Mouse (Mus musculus): Measurements from ENCODE around the gene Stim2.
A peak's percentile ranks its signal among the peaks of the same experiment; 100 is the strongest.

Gene Stim2

DNA sequence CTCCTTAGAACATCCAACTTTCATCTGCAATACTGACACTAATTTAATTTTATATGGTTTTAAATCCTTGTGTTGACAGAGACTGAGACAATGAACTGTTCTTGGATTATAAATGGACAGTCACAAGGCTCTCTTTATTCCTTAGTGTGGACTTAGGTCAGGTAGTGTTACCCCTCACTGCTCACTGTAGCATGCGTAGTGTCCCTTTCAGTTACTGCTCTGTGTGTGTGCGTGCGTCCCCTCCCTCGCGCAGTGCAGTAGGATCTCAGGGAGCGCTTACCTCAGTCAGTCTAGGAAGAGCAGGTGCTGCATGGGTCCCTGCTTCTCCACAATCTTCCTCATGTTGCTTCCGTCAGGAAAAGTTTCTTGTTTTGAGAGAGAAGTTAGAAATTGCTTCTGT, 43.7 kb downstream of the Stim2 start:
- no peak for ATAC-seq (ENCODE audit: insufficient number of reproducible peaks, low FRiP score, low TSS enrichment)

DNA sequence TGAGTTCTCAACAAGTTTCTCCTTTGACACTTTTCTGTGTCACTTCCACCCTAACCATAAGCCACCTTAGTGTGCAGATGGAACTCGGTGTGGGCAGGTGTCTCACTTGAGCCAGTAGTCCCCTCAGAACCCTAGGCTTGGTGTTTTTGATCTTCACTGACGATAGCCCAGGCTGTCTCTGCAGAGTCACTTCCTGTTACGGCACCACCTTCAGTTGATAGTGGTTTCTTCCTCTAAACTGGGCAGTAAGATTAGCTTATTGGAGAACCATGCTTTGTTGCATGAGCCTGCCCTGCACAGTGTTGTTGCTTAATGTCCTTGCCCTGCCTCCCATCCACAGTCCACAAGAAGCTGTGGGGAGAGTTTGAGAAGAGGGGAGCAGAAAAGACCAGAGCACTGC, 47.2 kb downstream of the Stim2 start:
- ATAC-seq (ENCODE audit: insufficient number of reproducible peaks, low FRiP score, low TSS enrichment) = no peak

DNA sequence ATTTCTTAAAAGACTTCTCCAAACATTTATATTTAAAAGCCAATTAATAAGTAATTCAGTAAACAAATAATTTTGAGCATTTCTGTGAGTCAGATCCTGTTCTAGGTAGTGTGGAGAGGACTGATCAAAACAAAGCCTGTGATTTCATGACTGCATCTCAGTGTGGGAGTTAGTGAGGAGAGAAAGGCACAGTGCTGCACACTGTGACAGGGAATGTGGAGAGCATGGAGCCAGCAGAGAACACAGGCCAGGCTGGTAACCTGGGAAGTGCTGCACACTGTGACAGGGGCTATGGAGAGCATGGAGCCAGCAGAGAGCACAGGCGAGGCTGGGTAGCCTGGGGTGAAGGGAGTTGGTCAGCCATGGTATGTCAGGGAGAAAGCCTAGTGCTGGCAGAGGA, 48.1 kb downstream of the Stim2 start:
- ATAC-seq (ENCODE audit: insufficient number of reproducible peaks, low FRiP score, low TSS enrichment) = 0 out of 2 replicates have a peak, but pooled peaks have one; percentile 7

DNA sequence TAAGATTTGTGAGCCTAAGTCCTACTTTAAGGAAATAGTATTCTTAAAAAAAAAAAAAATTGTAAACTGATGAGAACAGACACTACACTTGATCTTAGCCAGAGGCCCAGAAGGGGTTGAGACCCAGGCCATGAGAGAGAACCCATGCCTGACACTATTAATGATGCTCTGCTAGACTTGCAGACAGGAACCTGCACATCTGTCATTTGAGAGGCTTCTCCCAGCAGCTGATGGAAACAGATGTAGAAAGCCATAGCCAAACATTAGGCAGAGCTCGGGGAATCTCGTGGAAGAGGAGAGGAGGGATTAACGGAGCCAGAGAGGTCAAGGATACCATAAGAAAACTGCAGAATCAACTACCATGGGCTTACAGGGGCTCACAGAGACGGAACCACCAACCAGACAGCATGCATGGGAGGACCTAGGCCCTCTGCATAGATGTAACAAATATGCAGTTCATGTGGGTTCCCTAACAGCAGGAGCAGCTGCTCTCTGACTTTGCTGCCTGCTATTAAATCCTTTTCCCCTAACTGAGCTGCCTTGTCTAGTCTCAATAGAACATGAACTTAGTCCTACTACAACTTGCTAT, 50.9 kb downstream of the Stim2 start:
- ATAC-seq (ENCODE audit: insufficient number of reproducible peaks, low FRiP score, low TSS enrichment) = no peak

DNA sequence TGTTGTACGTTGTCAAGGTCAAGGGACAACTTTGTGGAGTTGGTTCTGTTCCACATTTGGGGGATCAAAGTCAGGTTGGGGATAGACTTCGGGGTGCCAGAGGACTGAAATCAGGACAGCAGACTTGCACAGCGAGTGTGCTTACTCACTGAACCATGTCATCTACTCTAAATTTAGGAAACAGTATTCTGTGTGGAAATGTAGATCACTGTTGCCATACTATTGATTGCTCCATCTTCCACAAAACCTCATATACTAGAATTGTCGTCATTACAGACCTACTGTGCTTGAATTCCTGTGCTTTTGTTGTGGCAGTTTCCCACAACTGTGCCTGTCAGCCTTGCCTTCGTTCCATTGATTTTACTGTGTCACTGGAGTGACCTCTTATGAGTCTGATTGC, 51.6 kb downstream of the Stim2 start:
- ATAC-seq (ENCODE audit: insufficient number of reproducible peaks, low FRiP score, low TSS enrichment) = no peak

DNA sequence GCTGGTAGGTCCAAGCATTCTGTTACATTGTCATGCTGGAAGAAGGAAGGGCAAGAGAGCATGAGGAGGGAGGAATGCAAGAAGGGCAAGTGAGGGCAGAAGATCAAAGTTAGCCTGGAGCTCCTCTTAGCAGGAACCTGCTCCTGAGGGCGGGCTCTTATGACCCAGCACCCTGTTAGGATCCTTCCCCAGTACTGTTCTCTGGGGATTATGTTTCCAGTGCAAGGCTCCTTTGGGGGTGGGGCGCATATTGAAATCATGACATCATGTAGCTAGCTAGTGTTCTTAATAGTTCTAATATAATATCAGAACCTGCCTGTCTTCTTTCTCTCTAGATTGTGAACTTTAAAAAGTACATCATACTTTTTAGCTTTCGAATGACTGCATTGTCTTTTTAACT, 52.8 kb downstream of the Stim2 start:
- no peak for ATAC-seq (ENCODE audit: insufficient number of reproducible peaks, low FRiP score, low TSS enrichment)

DNA sequence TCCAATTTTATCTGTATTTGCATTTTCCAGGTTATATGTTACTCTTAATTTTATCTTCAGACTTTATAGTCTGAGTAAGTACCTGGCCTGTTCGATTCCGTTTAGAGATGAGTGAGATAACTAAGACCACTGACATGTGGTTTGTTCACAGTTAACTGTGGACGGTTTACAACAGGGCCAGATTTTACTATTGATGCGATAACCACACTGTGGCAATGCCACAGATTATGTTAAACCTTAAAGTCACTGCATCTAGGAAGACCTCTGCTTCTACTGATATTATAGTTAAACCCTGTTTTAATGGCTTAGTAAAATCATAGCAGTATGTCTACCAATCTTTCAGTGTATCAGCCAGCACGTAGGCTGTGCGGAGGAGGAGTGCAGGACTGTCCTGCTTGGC, 53.9 kb downstream of the Stim2 start:
- ATAC-seq (ENCODE audit: insufficient number of reproducible peaks, low FRiP score, low TSS enrichment) = no peak

DNA sequence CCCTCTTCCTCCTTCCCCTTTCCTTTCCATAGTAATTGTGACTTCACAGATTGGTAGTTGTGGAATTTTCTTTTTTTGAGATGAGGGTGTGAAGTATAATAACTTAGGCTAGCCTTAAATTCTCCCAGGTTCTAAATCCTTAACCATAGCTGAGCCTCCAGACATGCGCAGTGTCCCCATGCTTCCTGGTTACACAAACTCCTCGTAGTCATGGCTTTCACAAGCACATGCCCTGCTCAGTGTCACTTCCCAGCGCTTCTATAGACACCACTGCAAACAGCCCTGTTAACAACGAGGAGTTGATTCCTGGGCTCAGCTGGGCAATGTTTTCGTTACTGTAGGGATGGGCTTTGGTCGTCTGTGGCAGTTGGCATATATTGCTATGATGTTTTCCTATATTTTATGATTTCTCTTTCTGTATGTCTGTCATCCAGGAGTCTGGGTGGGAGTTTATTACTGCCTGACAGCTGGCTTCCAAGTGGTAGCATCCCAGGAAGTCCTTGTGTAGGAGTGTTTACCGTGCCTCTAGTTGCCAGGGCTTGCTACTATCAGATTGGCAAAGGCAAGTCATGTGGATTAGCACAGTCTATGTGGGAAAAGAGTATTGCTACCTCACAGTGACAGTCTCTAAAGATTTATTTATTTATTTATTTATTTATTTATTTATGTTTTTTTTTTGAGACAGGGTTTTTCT, 55.5 kb downstream of the Stim2 start:
- no peak for ATAC-seq (ENCODE audit: insufficient number of reproducible peaks, low FRiP score, low TSS enrichment)

DNA sequence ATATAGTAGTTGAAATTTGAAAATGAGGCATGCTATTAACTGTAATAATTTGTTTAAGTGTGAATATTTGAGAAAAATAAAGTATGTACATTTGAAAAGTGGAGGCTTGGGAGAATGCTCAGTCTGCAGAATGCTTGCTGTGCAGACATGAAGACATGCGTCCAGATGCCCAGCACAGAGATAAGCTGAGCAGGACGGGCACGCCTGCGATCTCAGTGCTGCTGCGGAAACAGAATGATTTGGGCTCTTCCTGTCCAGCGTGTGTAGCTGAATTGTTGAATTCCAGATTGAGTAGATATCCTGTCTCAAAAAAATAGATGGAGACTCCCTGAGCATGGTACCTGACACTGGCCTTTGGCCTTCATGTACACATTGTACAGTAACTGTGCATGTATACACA, 58.0 kb downstream of the Stim2 start:
- no peak for ATAC-seq (ENCODE audit: insufficient number of reproducible peaks, low FRiP score, low TSS enrichment)

DNA sequence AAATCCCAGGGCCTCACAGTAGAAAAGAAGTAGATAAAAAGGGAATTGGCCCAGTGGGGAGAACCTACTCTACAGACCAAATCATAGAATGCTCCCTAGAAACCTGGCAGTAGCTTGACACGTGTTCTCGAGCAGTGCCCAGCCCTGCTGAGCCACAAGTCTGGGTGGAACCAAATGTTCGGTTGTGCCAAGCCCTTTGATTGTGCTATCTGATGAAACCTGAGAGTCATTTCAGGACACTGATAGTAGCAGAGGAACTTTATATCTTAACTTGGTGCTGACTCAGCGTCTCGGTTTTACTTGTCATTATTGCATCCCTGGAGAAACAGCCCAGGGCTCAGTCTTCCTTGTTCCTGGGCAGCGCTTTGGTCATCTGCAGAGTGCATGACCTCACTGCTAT, 61.7 kb downstream of the Stim2 start:
- ATAC-seq (ENCODE audit: insufficient number of reproducible peaks, low FRiP score, low TSS enrichment) = peak; percentile 93

DNA sequence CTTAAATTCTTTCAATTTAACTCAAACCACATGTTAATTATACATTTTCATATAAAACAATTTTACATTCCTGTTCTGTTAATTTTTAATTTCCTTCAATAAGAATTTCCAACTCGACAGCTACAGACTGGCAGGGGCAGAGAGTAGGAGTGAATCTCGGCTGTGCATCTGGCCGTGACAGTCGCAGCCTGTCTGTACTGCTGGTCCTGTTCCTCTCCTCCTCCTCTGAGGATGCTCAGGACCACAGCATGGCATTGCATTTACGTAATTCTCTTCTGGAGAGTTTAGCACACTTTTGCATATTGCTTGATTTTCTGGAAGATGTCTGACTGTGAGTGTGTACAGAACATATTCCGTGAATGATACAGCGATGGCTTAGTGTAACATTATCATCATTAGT, 63.8 kb downstream of the Stim2 start:
- no peak for ATAC-seq (ENCODE audit: insufficient number of reproducible peaks, low FRiP score, low TSS enrichment)

DNA sequence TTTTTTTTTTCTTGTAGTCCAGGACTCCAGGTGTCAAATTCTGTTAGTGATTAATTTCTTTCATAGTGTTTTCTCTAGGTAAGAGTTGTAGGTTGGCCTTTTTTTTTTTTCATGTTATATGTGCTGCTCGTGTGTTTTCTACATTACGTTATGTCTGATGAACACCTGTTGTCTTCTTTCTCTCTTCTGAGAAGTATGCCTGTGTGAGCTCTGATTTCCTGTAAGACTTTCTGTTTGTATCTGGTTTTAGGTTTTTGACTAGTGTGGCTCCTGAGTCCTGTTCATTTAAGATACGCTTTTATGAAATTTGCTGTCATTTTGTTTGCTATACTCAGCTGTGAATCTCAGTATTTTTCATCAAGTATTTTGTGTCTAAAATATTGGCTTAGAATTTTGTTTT, 69.3 kb downstream of the Stim2 start:
- ATAC-seq (ENCODE audit: insufficient number of reproducible peaks, low FRiP score, low TSS enrichment) = no peak

DNA sequence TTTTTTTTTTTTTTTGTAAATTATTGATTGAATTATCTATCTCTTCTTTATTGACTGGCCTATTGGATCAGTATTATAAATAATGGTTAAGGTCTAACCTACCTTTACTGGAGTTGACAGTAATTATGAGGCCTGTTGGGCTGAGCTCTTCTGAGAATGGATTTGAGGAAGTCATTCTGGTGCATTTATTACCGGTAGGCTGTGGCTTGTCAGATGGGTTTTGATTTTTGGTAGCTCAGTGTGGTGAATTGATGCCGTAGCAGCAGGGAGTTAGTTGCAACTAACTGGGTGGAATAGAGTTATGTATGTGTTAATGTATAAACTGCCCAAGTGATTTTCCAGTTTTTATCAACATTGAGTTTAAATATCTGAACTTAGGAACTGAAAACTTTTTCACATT, 72.2 kb downstream of the Stim2 start:
- ATAC-seq (ENCODE audit: insufficient number of reproducible peaks, low FRiP score, low TSS enrichment) = no peak

DNA sequence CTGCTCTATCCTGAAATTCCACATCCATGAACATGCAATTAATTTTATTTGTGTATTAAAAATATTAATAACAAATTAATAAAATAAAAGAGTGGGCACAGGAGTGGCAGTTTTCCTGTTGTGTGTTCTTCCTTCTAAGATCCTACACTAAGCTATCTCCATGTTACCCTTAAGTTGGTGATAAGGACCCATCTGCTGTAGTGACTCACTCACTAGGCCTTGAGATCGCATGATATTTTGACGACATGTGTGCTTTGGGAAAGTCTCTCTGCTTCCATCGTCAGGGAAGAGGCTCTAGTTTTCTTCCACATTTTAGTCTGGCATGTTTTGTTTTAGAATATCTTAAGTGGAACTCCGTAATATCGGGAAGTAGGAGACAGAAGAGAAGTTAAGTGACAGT, 73.0 kb downstream of the Stim2 start:
- ATAC-seq (ENCODE audit: insufficient number of reproducible peaks, low FRiP score, low TSS enrichment) = no peak

DNA sequence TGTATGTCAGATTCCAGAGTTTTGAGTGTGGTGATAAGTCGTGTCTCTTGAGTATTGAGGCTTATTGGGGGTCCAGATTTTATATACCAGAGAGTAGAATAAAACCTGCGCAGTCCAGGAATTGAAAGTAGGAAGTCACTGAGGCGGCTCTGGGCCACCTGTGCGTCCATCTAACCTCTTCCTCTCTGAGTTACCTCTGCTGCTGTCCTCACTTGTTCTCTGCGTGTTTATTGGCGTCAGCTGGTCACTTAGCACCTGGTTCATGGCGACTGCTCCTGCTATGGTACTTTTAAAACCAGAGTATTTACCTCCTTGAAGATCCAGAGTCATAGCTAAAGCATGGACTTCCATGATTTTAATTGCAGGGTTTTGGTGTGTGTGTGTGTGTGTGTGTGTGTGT, 73.4 kb downstream of the Stim2 start:
- no peak for ATAC-seq (ENCODE audit: insufficient number of reproducible peaks, low FRiP score, low TSS enrichment)

DNA sequence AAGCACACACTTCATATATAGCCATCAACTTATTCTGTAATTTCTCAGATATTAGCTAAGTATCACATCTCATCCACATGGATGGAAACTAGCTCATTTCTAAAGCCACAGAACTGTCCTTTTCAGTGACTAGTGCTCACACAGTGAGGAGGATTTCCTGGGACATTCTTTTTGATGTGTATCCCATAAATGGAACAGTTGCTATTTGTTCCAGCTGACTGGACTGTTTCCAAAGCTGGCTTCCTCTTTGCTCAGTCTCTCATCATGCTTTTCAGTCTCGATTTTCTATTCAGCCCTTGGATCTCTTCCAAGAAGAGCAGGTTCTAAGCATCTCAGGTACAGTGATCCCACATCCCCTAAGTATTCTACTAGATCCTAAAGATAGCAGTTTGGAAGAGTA, 75.0 kb downstream of the Stim2 start:
- peak; percentile 67; the same call in 1 of the 2 replicates for ATAC-seq (ENCODE audit: insufficient number of reproducible peaks, low FRiP score, low TSS enrichment)

DNA sequence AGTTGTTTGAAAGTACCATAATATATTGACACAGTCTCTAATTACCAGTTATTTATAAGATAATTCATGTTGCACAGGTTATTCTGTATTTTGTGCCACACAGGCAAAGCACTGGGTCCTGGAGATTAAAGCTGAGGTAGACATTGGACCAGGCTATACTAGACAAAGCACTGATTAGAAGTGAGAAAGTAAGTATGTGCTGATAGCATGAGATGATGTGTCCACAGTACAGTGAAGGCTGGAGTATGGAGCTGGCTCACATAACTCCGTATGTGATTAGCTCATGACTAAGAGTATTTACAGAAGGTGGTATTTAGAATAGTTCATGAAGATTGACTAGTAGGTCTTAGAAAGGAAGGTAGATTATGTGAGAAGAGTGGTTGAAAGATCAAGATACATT, 81.7 kb downstream of the Stim2 start:
- no peak for ATAC-seq (ENCODE audit: insufficient number of reproducible peaks, low FRiP score, low TSS enrichment)

DNA sequence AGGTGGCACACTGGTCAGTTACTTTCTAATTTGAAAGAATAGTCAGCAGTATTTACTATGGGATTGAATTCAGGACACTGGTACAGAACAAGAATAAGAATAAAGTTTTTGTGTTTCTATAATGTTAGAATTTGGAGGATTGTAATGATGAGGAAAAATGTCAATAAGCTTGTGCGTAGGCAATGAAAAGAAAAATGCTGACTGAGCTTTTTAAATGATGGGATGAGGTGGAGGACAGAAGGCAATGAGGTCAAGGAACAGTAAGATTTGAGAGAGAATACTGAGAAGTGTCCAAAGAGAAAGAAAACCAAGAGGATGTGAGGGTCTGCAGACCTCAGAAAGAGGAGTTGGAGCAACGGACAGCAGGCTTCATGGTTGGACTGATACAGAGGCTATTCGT, 89.6 kb downstream of the Stim2 start:
- ATAC-seq (ENCODE audit: insufficient number of reproducible peaks, low FRiP score, low TSS enrichment) = no peak

DNA sequence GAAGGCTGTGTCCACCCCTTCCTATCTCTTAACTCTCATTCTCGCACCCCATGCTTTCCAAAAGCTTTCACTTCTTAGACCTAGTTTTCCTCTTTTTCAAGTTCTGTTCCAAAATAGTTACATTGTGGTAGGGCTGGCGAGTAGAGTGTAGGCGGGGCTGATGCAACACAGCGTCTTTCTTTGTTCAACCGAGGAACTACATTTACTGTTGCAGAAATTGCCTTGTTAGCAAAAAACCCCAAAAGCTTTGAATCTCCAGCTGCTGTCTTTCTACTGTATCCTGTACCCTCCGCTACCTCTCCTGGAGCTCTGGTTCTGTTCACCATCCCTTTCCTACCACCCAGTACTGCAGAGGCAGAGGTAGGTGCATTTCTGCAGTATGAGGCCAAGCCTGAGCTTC, 99.9 kb downstream of the Stim2 start:
- ATAC-seq (ENCODE audit: insufficient number of reproducible peaks, low FRiP score, low TSS enrichment) = no peak

DNA sequence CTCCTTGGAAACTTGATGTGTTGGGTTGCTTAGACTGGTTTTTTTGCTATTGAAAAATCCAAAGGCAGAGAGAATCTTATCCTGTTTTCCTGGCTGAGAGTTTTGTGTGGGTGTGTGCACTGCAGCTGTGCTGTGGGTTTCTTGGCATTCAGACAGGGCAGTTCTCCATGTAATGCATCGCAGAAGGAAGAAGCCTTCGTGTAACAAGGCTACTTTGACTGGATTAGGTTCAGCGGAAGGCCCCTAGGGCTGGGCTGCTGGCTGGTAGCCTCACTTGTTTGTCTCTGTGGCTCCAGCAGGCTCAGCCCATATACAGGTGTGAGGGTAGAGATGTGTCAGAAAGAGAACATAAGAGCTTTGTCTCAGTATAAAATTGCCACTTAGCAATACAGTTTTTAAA, 102.6 kb downstream of the Stim2 start:
- 0 out of 2 replicates have a peak, but pooled peaks have one; percentile 56 for ATAC-seq (ENCODE audit: insufficient number of reproducible peaks, low FRiP score, low TSS enrichment)

DNA sequence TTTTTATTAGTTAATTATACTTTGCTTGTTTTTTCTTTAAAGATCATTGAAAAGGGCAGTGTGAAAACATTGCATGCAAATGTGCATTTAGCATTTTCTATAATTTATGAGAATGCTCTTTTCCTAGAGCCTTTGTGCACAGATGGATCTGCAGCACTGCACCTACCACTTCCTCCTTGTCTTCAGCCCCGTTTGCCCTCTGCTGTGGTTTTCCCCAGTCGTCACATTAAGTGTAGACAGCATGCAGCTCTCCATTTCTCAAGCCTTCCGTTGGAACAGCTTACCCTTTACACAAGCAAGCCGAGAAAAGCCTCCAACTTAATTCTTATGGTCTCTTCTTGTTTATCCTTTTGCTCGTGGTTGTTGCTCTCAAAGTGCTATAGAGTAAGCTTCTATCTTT, 103.0 kb downstream of the Stim2 start:
- ATAC-seq (ENCODE audit: insufficient number of reproducible peaks, low FRiP score, low TSS enrichment) = no peak

DNA sequence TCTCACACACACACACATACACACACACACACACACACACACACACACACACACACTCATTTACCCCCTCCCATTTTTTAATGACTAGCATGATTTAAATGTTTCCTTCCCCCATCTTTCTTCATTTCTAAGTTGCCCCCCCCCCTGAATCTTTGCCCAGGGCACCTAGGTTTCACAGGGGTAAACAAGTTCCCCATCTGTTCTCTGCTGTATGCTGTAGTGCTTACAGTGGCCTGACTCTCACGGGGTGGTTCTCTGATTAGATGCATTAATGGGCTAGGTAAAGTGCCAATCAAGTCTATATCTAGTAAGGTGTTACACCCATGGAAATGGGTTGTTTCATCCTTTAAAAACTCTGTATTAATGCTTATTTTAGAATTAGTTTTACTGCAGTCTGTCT, 103.7 kb downstream of the Stim2 start:
- no peak for ATAC-seq (ENCODE audit: insufficient number of reproducible peaks, low FRiP score, low TSS enrichment)

Measured in cerebellum, adult (tissue).